Mouse (Mus musculus) heart, embryonic 15.5 days (tissue): ENCODE measurements around the gene Acsm1. TPM values are rescaled to one million over a fixed set of nuclear protein-coding genes. Genes with fewer than 3 reads are reported as not detected.

ENCODE experiments used
- ATAC-seq: fragments of 200-750 bp; cut with Nextera tagmentation; replicated peaks from 2 replicates; pipeline ENCODE4 v1.8.0; 2017; ENCODE audit warnings: low read depth, moderate TSS enrichment; ENCODE audit not compliant: insufficient number of reproducible peaks, insufficient read depth, low FRiP score
- H3K27ac ChIP-seq: fragments of 300-500 bp; sonication (generic); 2 replicates; pipeline ENCODE4 v1.5.1; 2015; ENCODE audit warnings: mild to moderate bottlenecking, inconsistent platforms
- H3K27me3 ChIP-seq: fragments of 300-500 bp; sonication (generic); 2 replicates; pipeline ENCODE4 v1.6.1; 2015; ENCODE audit warnings: inconsistent platforms
- H3K36me3 ChIP-seq: fragments of 300-500 bp; sonication (generic); 2 replicates; pipeline ENCODE4 v1.6.1; 2015; ENCODE audit warnings: mild to moderate bottlenecking, inconsistent platforms
- H3K4me1 ChIP-seq: fragments of 300-500 bp; sonication (generic); replicated peaks from 2 replicates; pipeline ENCODE4 v1.6.1; 2015; ENCODE audit warnings: inconsistent platforms
- H3K4me2 ChIP-seq: fragments of 300-500 bp; sonication (generic); 2 replicates; pipeline ENCODE4 v1.6.1; 2015; ENCODE audit warnings: inconsistent platforms, mild to moderate bottlenecking, moderate library complexity
- H3K4me3 ChIP-seq: fragments of 300-500 bp; sonication (generic); 2 replicates; pipeline ENCODE4 v1.5.1; 2015; ENCODE audit warnings: mild to moderate bottlenecking, inconsistent platforms
- H3K9ac ChIP-seq: fragments of 300-500 bp; sonication (generic); 2 replicates; pipeline ENCODE4 v1.6.1; 2015; ENCODE audit warnings: mild to moderate bottlenecking, inconsistent platforms
- H3K9me3 ChIP-seq: fragments of 300-500 bp; sonication (generic); replicated peaks from 2 replicates; pipeline ENCODE4 v1.6.1; 2016; ENCODE audit warnings: inconsistent platforms
- WGBS: fragments of 180-500 bp; shearing (Covaris S2); methylation state at CpG from one replicate; pipeline ENCODE4 v1.1.7; 2015; ENCODE audit warnings: mixed read lengths; 5-methylcytosine and 5-hydroxymethylcytosine counted together
- polyA plus RNA-seq: library from polyadenylated mRNA; unstranded; fragments of >200 nt; fragmentation: Nextera tagmentation; extraction: Ambion mirVana; gene quantifications from 2 replicates; pipeline ENCODE4 v1.2.1, GENCODE M21; 2015

Gene Acsm1
- polyA plus RNA-seq, 1 experiment from 2014 or later: not detected

GRCm38 (mm10) chr7:119673465-119673864 is 66.6 kb downstream of the Acsm1 start:
- no peaks in the 10 kb centered on the region for H3K36me3 ChIP-seq
- H3K27ac ChIP-seq: no peak overlapping the region
- H3K27me3 ChIP-seq: no peaks in the 10 kb centered on the region; the same call in 1 of the 2 replicates
- no peaks in the 10 kb centered on the region for H3K9me3 ChIP-seq
- no peak overlapping the region for H3K4me2 ChIP-seq
- 20% methylated on average over 6 of the region's 6 CpGs for WGBS
- no peak overlapping the region for H3K4me3 ChIP-seq
- no peaks in the 10 kb centered on the region for H3K4me1 ChIP-seq
- no peak for ATAC-seq
- no peak overlapping the region for H3K9ac ChIP-seq

GRCm38 (mm10) chr7:119680107-119680506 is 73.3 kb downstream of the Acsm1 start:
- H3K4me2 ChIP-seq: no peak overlapping the region
- H3K9ac ChIP-seq: no peak overlapping the region
- no peaks in the 10 kb centered on the region for H3K9me3 ChIP-seq
- H3K27me3 ChIP-seq: no peaks in the 10 kb centered on the region
- no peak overlapping the region for H3K27ac ChIP-seq
- H3K36me3 ChIP-seq: no peaks in the 10 kb centered on the region
- no peaks in the 10 kb centered on the region for H3K4me1 ChIP-seq
- no peak for ATAC-seq
- WGBS: 60% methylated on average over 8 of the region's 8 CpGs
- H3K4me3 ChIP-seq: no peak overlapping the region

- no peak overlapping the region for H3K27ac ChIP-seq
- H3K9ac ChIP-seq: no peak overlapping the region
- H3K36me3 ChIP-seq: no peaks in the 10 kb centered on the region
- H3K9me3 ChIP-seq: no peaks in the 10 kb centered on the region
- no peak overlapping the region for H3K4me3 ChIP-seq
- no peak overlapping the region for H3K4me2 ChIP-seq
- H3K4me1 ChIP-seq: no peaks in the 10 kb centered on the region
- 60% methylated on average over 4 of the region's 4 CpGs for WGBS
- no peak for ATAC-seq
- H3K27me3 ChIP-seq: no peaks in the 10 kb centered on the region
These were observed 75.9 kb downstream of the Acsm1 start for GRCm38 (mm10) chr7:119682699-119683098.

GRCm38 (mm10) chr7:119689726-119690125 is 82.9 kb downstream of the Acsm1 start, which contains the start of gene Acsm4:
Gene Acsm4 (plus strand): TSS chr7:119690026.
- no peak within 1 kb of the TSS for H3K27ac ChIP-seq
- H3K4me3 ChIP-seq: no peak within 1 kb of the TSS

GRCm38 (mm10) chr7:119692302-119692701 is 85.5 kb downstream of the Acsm1 start:
- WGBS: 61% methylated on average over 4 of the region's 4 CpGs
- Histone ChIP-seq H3K4me1 (no peaks in the 10 kb centered on the region), H3K27me3 (no peaks in the 10 kb centered on the region), H3K9me3 (no peaks in the 10 kb centered on the region), H3K9ac (no peak overlapping the region), H3K36me3 (no peaks in the 10 kb centered on the region), H3K4me3 (no peak overlapping the region), H3K4me2 (no peak overlapping the region), H3K27ac (no peak overlapping the region)
- no peak for ATAC-seq

More at GRCm38 (mm10) chr7:119689726-119690125, 82.9 kb downstream of the Acsm1 start, which contains the start of gene Acsm4:
- 69% methylated on average over 5 of the region's 5 CpGs for WGBS
- Histone ChIP-seq H3K9me3 (no peaks in the 10 kb centered on the region), H3K4me1 (no peaks in the 10 kb centered on the region), H3K4me2 (no peak within 1 kb of the TSS), H3K36me3 (no peaks in the 10 kb centered on the region), H3K9ac (no peak within 1 kb of the TSS), H3K27me3 (no peaks in the 10 kb centered on the region)
- no peak for ATAC-seq

GRCm38 (mm10) chr7:119694926-119695325 is 88.1 kb downstream of the Acsm1 start:
- WGBS: 64% methylated on average over 1 of the region's 1 CpGs
- Histone ChIP-seq H3K27me3 (no peaks in the 10 kb centered on the region), H3K9ac (no peak overlapping the region), H3K36me3 (no peaks in the 10 kb centered on the region), H3K4me3 (no peak overlapping the region), H3K4me1 (no peaks in the 10 kb centered on the region), H3K4me2 (no peak overlapping the region), H3K9me3 (no peaks in the 10 kb centered on the region), H3K27ac (no peak overlapping the region)
- ATAC-seq: no peak

Other genes starting within 250 kb of the Acsm1 start
- gene Gp2, start 147.7 kb upstream of the Acsm1 start, polyA plus RNA-seq: not detected in 2 replicates
- not detected in 2 replicates for gene Umod, start 127.7 kb upstream of the Acsm1 start, polyA plus RNA-seq
- not detected in 2 replicates for gene Acsm5, start 87.6 kb upstream of the Acsm1 start, polyA plus RNA-seq
- not detected in 2 replicates for gene Pdilt, start 83.5 kb upstream of the Acsm1 start, polyA plus RNA-seq
- not detected in 2 replicates for gene Acsm2, start 52.7 kb upstream of the Acsm1 start, polyA plus RNA-seq
- gene Acsm4, start 83.0 kb downstream of the Acsm1 start, polyA plus RNA-seq: not detected in 2 replicates
- gene Thumpd1, start 113.8 kb downstream of the Acsm1 start, polyA plus RNA-seq: 42.6 and 49.9 TPM in 2 replicates
- 0.13 and 0.34 TPM in 2 replicates for gene Acsm3, start 153.9 kb downstream of the Acsm1 start, polyA plus RNA-seq
- gene Rexo5, start 187.0 kb downstream of the Acsm1 start, polyA plus RNA-seq: 11.2 and 21.6 TPM in 2 replicates
- gene Eri2, start 187.0 kb downstream of the Acsm1 start, polyA plus RNA-seq: 12.0 TPM in 2 replicates